Mouse (Mus musculus): ENCODE data around the gene Akap9. TPM values are rescaled to one million over a fixed set of nuclear protein-coding genes. Genes with fewer than 3 reads are reported as not detected.

Akap9 gene
- polyA plus RNA-seq, 2 experiments: 34.3 to 114 TPM

GRCm38 (mm10) chr5:3933551-3933950, 5.7 kb downstream of the Akap9 start:
- Histone ChIP-seq H3K4me3 (replicated peaks; ENCODE audit: low read length) (no peak overlapping the region), H3K36me3 (ENCODE audit: control insufficient read depth, insufficient read depth, low read length) (peaks cover 2% of the 10 kb centered on the region; the same call in 1 of the 2 replicates), H3K9ac (ENCODE audit: low read depth, low read length, severe bottlenecking) (no peak overlapping the region), H3K27me3 (ENCODE audit: control insufficient read depth, insufficient read depth, low read length) (no peaks in the 10 kb centered on the region), H3K9me3 (ENCODE audit: control insufficient read depth, low read length) (no peaks in the 10 kb centered on the region), H3K4me2 (replicated peaks; ENCODE audit: low read depth, low read length, severe bottlenecking) (no peak overlapping the region), H3K27ac (replicated peaks; ENCODE audit: low read depth, low read length) (no peak overlapping the region), H3K4me1 (ENCODE audit: control insufficient read depth, insufficient read depth, low read length) (peaks cover 15% of the 10 kb centered on the region)
- WGBS: 86% methylated on average over 3 of the region's 3 CpGs
- TF ChIP-seq POLR2A (IDR thresholded peaks at IDR 0.05; ENCODE audit: borderline replicate concordance, extremely low read depth, insufficient read depth, insufficient read length): no peak
- ATAC-seq (ENCODE audit: low FRiP score, low read depth): no peak
- DNase-seq (ENCODE audit: low spot score): no peak

GRCm38 (mm10) chr5:3935266-3935665, 7.4 kb downstream of the Akap9 start:
- Histone ChIP-seq H3K36me3 (ENCODE audit: control insufficient read depth, insufficient read depth, low read length) (peaks cover 3% of the 10 kb centered on the region; the same call in 1 of the 2 replicates), H3K9ac (ENCODE audit: low read depth, low read length, severe bottlenecking) (no peak overlapping the region), H3K4me1 (ENCODE audit: control insufficient read depth, insufficient read depth, low read length) (peaks cover 5% of the 10 kb centered on the region; the same call in 1 of the 2 replicates), H3K27me3 (ENCODE audit: control insufficient read depth, insufficient read depth, low read length) (no peaks in the 10 kb centered on the region), H3K9me3 (ENCODE audit: control insufficient read depth, low read length) (no peaks in the 10 kb centered on the region), H3K27ac (replicated peaks; ENCODE audit: low read depth, low read length) (no peak overlapping the region), H3K4me3 (replicated peaks; ENCODE audit: low read length) (no peak overlapping the region), H3K4me2 (replicated peaks; ENCODE audit: low read depth, low read length, severe bottlenecking) (no peak overlapping the region)
- ATAC-seq (ENCODE audit: low FRiP score, low read depth): no peak
- no peak for DNase-seq (ENCODE audit: low spot score)
- 90% methylated on average over 5 of the region's 5 CpGs for WGBS
- TF ChIP-seq POLR2A (IDR thresholded peaks at IDR 0.05; ENCODE audit: borderline replicate concordance, extremely low read depth, insufficient read depth, insufficient read length): no peak

- Histone ChIP-seq H3K4me3 (replicated peaks; ENCODE audit: low read length) (no peak overlapping the region), H3K27me3 (ENCODE audit: control insufficient read depth, insufficient read depth, low read length) (no peaks in the 10 kb centered on the region), H3K36me3 (ENCODE audit: control insufficient read depth, insufficient read depth, low read length) (peaks cover 3% of the 10 kb centered on the region; the same call in 1 of the 2 replicates), H3K9ac (ENCODE audit: low read depth, low read length, severe bottlenecking) (no peak overlapping the region), H3K4me2 (replicated peaks; ENCODE audit: low read depth, low read length, severe bottlenecking) (no peak overlapping the region), H3K27ac (replicated peaks; ENCODE audit: low read depth, low read length) (no peak overlapping the region), H3K4me1 (ENCODE audit: control insufficient read depth, insufficient read depth, low read length) (no peaks in the 10 kb centered on the region), H3K9me3 (ENCODE audit: control insufficient read depth, low read length) (no peaks in the 10 kb centered on the region)
- WGBS: 91% methylated on average over 8 of the region's 8 CpGs
- DNase-seq (ENCODE audit: low spot score) (no peak), ATAC-seq (ENCODE audit: low FRiP score, low read depth) (no peak)
- TF ChIP-seq POLR2A (IDR thresholded peaks at IDR 0.05; ENCODE audit: borderline replicate concordance, extremely low read depth, insufficient read depth, insufficient read length): no peak
These were observed 8.1 kb downstream of the Akap9 start for GRCm38 (mm10) chr5:3935778-3936554.

GRCm38 (mm10) chr5:3938905-3939304, 11.1 kb downstream of the Akap9 start:
- DNase-seq (ENCODE audit: low spot score) (peak; percentile 26), ATAC-seq (ENCODE audit: low FRiP score, low read depth) (no peak)
- Histone ChIP-seq H3K36me3 (ENCODE audit: control insufficient read depth, insufficient read depth, low read length) (peaks cover 10% of the 10 kb centered on the region; the same call in 1 of the 2 replicates), H3K9me3 (ENCODE audit: control insufficient read depth, low read length) (no peaks in the 10 kb centered on the region), H3K27me3 (ENCODE audit: control insufficient read depth, insufficient read depth, low read length) (no peaks in the 10 kb centered on the region), H3K4me3 (replicated peaks; ENCODE audit: low read length) (no peak overlapping the region), H3K9ac (ENCODE audit: low read depth, low read length, severe bottlenecking) (no peak overlapping the region), H3K27ac (replicated peaks; ENCODE audit: low read depth, low read length) (no peak overlapping the region), H3K4me2 (replicated peaks; ENCODE audit: low read depth, low read length, severe bottlenecking) (no peak overlapping the region), H3K4me1 (ENCODE audit: control insufficient read depth, insufficient read depth, low read length) (no peaks in the 10 kb centered on the region)
- WGBS: 82% methylated on average over 3 of the region's 3 CpGs
- TF ChIP-seq POLR2A (IDR thresholded peaks at IDR 0.05; ENCODE audit: borderline replicate concordance, extremely low read depth, insufficient read depth, insufficient read length): no peak

GRCm38 (mm10) chr5:3939335-3939734, 11.5 kb downstream of the Akap9 start:
- no peak for TF ChIP-seq POLR2A (IDR thresholded peaks at IDR 0.05; ENCODE audit: borderline replicate concordance, extremely low read depth, insufficient read depth, insufficient read length)
- ATAC-seq (ENCODE audit: low FRiP score, low read depth) (no peak), DNase-seq (ENCODE audit: low spot score) (no peak)
- Histone ChIP-seq H3K27ac (replicated peaks; ENCODE audit: low read depth, low read length) (no peak overlapping the region), H3K4me1 (ENCODE audit: control insufficient read depth, insufficient read depth, low read length) (no peaks in the 10 kb centered on the region), H3K9ac (ENCODE audit: low read depth, low read length, severe bottlenecking) (no peak overlapping the region), H3K4me2 (replicated peaks; ENCODE audit: low read depth, low read length, severe bottlenecking) (no peak overlapping the region), H3K36me3 (ENCODE audit: control insufficient read depth, insufficient read depth, low read length) (peaks cover 10% of the 10 kb centered on the region; the same call in 1 of the 2 replicates), H3K27me3 (ENCODE audit: control insufficient read depth, insufficient read depth, low read length) (no peaks in the 10 kb centered on the region), H3K4me3 (replicated peaks; ENCODE audit: low read length) (no peak overlapping the region), H3K9me3 (ENCODE audit: control insufficient read depth, low read length) (no peaks in the 10 kb centered on the region)
- 96% methylated on average over 5 of the region's 5 CpGs for WGBS
